Mouse (Mus musculus): ENCODE measurements around the gene Kdm4b.

DNA sequence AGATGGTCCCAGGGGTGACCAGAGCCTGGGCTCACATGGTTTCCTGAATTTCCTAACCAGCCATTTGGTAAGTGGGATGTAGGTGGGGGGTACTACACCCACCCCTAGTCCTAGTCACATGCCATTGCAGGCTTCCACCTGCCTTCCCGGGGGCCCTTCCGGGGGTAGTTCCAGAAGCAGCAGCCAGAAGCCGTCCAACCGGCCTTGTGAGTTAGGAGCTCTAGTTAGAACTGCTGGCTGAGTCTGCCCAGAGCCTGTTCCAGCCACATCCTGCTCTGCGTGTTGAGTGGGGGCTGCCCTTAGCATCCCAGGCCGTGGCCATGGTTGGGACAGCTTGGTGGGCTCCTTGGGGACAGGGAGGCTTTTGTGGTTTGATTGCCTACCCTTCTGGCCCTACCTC, 17.8 kb upstream of the Kdm4b start:
- TF ChIP-seq POLR2A (IDR thresholded peaks at IDR 0.05; ENCODE audit: borderline replicate concordance, extremely low read depth, insufficient read depth, insufficient read length, poor library complexity, severe bottlenecking) (no peak), CTCF (IDR thresholded peaks at IDR 0.05; ENCODE audit: borderline replicate concordance, extremely low read depth, insufficient read depth, insufficient read length) (no peak)

Measured in brain, embryonic 14.5 days (tissue).